Mouse (Mus musculus) CH12.LX (cell line): ENCODE results near the gene Wdr37. TPM values are rescaled to one million over a fixed set of nuclear protein-coding genes. Genes with fewer than 3 reads are reported as not detected.

ENCODE experiments used
- DNase-seq: peaks from one replicate; pipeline ENCODE4 v3.0.0-alpha.2; 2013; ENCODE audit errors: extremely low read depth
- H3K27ac ChIP-seq: 2 replicates; pipeline ENCODE4 v1.5.1; 2012; ENCODE audit warnings: low read depth, mild to moderate bottlenecking, control low read depth, moderate library complexity; ENCODE audit not compliant: insufficient read depth
- H3K27me3 ChIP-seq: replicated peaks from 2 replicates; pipeline ENCODE3; 2012; ENCODE audit warnings: inconsistent platforms
- H3K36me3 ChIP-seq, 2 experiments: replicated peaks in 1 of 2; 2 replicates each; pipeline versions ENCODE3 to v1.6.1; 2012; ENCODE audit warnings: inconsistent platforms in 1 of 2, low read length in 1 of 2, mild to moderate bottlenecking in 1 of 2, mixed read lengths in 1 of 2, moderate library complexity in 1 of 2; ENCODE audit not compliant: control insufficient read depth in 1 of 2, insufficient read depth in 1 of 2
- H3K4me1 ChIP-seq, 2 experiments: 2 replicates each; pipeline ENCODE4 v1.6.1; 2012; ENCODE audit warnings: inconsistent platforms in 1 of 2, moderate library complexity in 1 of 2; ENCODE audit not compliant: insufficient read depth in 2 of 2, control insufficient read depth in 1 of 2
- H3K4me2 ChIP-seq: 2 replicates; pipeline ENCODE4 v1.6.1; 2012; ENCODE audit warnings: low read depth, mild to moderate bottlenecking, control low read depth; ENCODE audit not compliant: poor library complexity, insufficient read depth, severe bottlenecking
- H3K4me3 ChIP-seq, 3 experiments: fragments of 150-350 bp in 1 of 3; sonication (generic) in 1 of 3; replicated peaks in 1 of 3; 2 replicates each; pipeline versions ENCODE3 to v1.5.1; 2011 to 2012; ENCODE audit warnings: low read depth in 2 of 3, low read length in 2 of 3, mild to moderate bottlenecking in 2 of 3, moderate library complexity in 2 of 3, control low read depth in 1 of 3, improper control_type of control experiment in 1 of 3, inconsistent platforms in 1 of 3, mixed read lengths in 1 of 3; ENCODE audit not compliant: poor library complexity in 1 of 3
- H3K79me2 ChIP-seq: replicated peaks from 2 replicates; pipeline ENCODE4 v1.6.1; 2012; ENCODE audit warnings: mild to moderate bottlenecking, moderate library complexity; ENCODE audit not compliant: control insufficient read depth, poor library complexity, insufficient read depth, severe bottlenecking; ENCODE audit errors: extremely low read depth
- H3K9ac ChIP-seq: 2 replicates; pipeline ENCODE4 v1.6.1; 2012; ENCODE audit warnings: low read depth, mild to moderate bottlenecking, control low read depth, moderate library complexity; ENCODE audit not compliant: insufficient read depth
- H3K9me3 ChIP-seq: replicated peaks from 2 replicates; pipeline ENCODE3; 2012; ENCODE audit warnings: low read length, inconsistent platforms, mixed read lengths
- CHD1 ChIP-seq: IDR thresholded peaks from 2 replicates; pipeline ENCODE4 v1.6.1; 2012; ENCODE audit warnings: low read depth, low read length, improper control_type of control experiment, inconsistent platforms
- CHD2 ChIP-seq: IDR thresholded peaks from 2 replicates; pipeline ENCODE4 v1.6.1; 2011; ENCODE audit warnings: low read length, improper control_type of control experiment
- CTCF ChIP-seq, 2 experiments: IDR thresholded peaks in 1 of 2; conservative IDR thresholded peaks in 1 of 2; 2 replicates each; pipeline ENCODE4 v1.5.1; 2011 to 2012; ENCODE audit warnings: low read depth in 2 of 2, low read length in 2 of 2, improper control_type of control experiment in 1 of 2, inconsistent platforms in 1 of 2, mild to moderate bottlenecking in 1 of 2, moderate library complexity in 1 of 2
- E2F4 ChIP-seq: IDR thresholded peaks from 2 replicates; pipeline ENCODE4 v1.6.1; 2011; ENCODE audit warnings: low read depth, low read length, improper control_type of control experiment; ENCODE audit not compliant: insufficient replicate concordance
- ELF1 ChIP-seq: IDR thresholded peaks from 2 replicates; pipeline ENCODE4 v1.6.1; 2014; ENCODE audit warnings: low read depth, mild to moderate bottlenecking, inconsistent platforms, low read length, improper control_type of control experiment
- EP300 ChIP-seq: IDR thresholded peaks from 2 replicates; pipeline ENCODE4 v1.6.1; 2011; ENCODE audit warnings: low read length, improper control_type of control experiment
- ETS1 ChIP-seq: conservative IDR thresholded peaks from 2 replicates; pipeline ENCODE4 v1.6.1; 2012; ENCODE audit warnings: low read depth, mild to moderate bottlenecking, inconsistent platforms, low read length, improper control_type of control experiment, moderate library complexity
- GABPA ChIP-seq: IDR thresholded peaks from 2 replicates; pipeline ENCODE4 v1.6.1; 2012; ENCODE audit warnings: low read depth, low read length, improper control_type of control experiment, inconsistent platforms; ENCODE audit not compliant: insufficient replicate concordance
- HCFC1 ChIP-seq: IDR thresholded peaks from 2 replicates; pipeline ENCODE4 v1.6.1; 2012; ENCODE audit warnings: low read depth, mild to moderate bottlenecking, inconsistent platforms, low read length, improper control_type of control experiment
- IRF4 ChIP-seq: IDR thresholded peaks from 2 replicates; pipeline ENCODE4 v1.6.1; 2014; ENCODE audit warnings: low read depth, mild to moderate bottlenecking, inconsistent platforms, low read length, improper control_type of control experiment
- KAT2A ChIP-seq: IDR thresholded peaks from 2 replicates; pipeline ENCODE4 v1.6.1; 2012; ENCODE audit warnings: low read length, improper control_type of control experiment, inconsistent platforms; ENCODE audit not compliant: insufficient replicate concordance
- MAFK ChIP-seq: IDR thresholded peaks from 2 replicates; pipeline ENCODE4 v1.6.1; 2011; ENCODE audit warnings: low read length, improper control_type of control experiment; ENCODE audit not compliant: insufficient replicate concordance
- MAZ ChIP-seq: IDR thresholded peaks from 2 replicates; pipeline ENCODE4 v1.6.1; 2012; ENCODE audit warnings: low read depth, mild to moderate bottlenecking, inconsistent platforms, low read length, improper control_type of control experiment, moderate library complexity
- MEF2A ChIP-seq: IDR thresholded peaks from 2 replicates; pipeline ENCODE4 v1.6.1; 2014; ENCODE audit warnings: low read depth, mild to moderate bottlenecking, inconsistent platforms, low read length, improper control_type of control experiment, borderline replicate concordance
- MXI1 ChIP-seq: IDR thresholded peaks from 2 replicates; pipeline ENCODE4 v1.6.1; 2011; ENCODE audit warnings: mild to moderate bottlenecking, low read depth, low read length, improper control_type of control experiment
- NELFE ChIP-seq: IDR thresholded peaks from 2 replicates; pipeline ENCODE4 v1.6.1; 2011; ENCODE audit warnings: low read depth, low read length, improper control_type of control experiment
- NRF1 ChIP-seq: IDR thresholded peaks from 2 replicates; pipeline ENCODE4 v1.6.1; 2014; ENCODE audit warnings: low read depth, mild to moderate bottlenecking, inconsistent platforms, low read length, improper control_type of control experiment, moderate library complexity
- POLR2A ChIP-seq: IDR thresholded peaks from 2 replicates; pipeline ENCODE4 v1.6.1; 2011; ENCODE audit warnings: low read depth, mild to moderate bottlenecking, improper control_type of control experiment, low read length
- POLR2AphosphoS2 ChIP-seq: IDR thresholded peaks from 2 replicates; pipeline ENCODE4 v1.6.1; 2011; ENCODE audit warnings: low read depth, low read length, improper control_type of control experiment
- SIN3A ChIP-seq: IDR thresholded peaks from 2 replicates; pipeline ENCODE4 v1.6.1; 2012; ENCODE audit warnings: low read length, improper control_type of control experiment, inconsistent platforms
- TBP ChIP-seq: conservative IDR thresholded peaks from 2 replicates; pipeline ENCODE4 v1.6.1; 2011; ENCODE audit warnings: low read depth, low read length, improper control_type of control experiment
- TCF12 ChIP-seq: IDR thresholded peaks from 2 replicates; pipeline ENCODE4 v1.6.1; 2014; ENCODE audit warnings: low read depth, mild to moderate bottlenecking, inconsistent platforms, low read length, improper control_type of control experiment
- UBTF ChIP-seq: IDR thresholded peaks from 2 replicates; pipeline ENCODE4 v1.6.1; 2012; ENCODE audit warnings: low read depth, mild to moderate bottlenecking, inconsistent platforms, low read length, improper control_type of control experiment, moderate library complexity
- USF1 ChIP-seq: IDR thresholded peaks from 2 replicates; pipeline ENCODE4 v1.6.1; 2014; ENCODE audit warnings: low read depth, mild to moderate bottlenecking, inconsistent platforms, low read length, improper control_type of control experiment
- USF2 ChIP-seq: conservative IDR thresholded peaks from 2 replicates; pipeline ENCODE4 v1.6.1; 2011; ENCODE audit warnings: low read depth, low read length, improper control_type of control experiment
- ZC3H11A ChIP-seq: IDR thresholded peaks from 2 replicates; pipeline ENCODE4 v1.6.1; 2012; ENCODE audit warnings: low read depth, mild to moderate bottlenecking, inconsistent platforms, low read length, improper control_type of control experiment
- ZKSCAN1 ChIP-seq: IDR thresholded peaks from 2 replicates; pipeline ENCODE4 v1.6.1; 2012; ENCODE audit warnings: low read depth, inconsistent platforms, low read length, improper control_type of control experiment, borderline replicate concordance
- ZMIZ1 ChIP-seq: IDR thresholded peaks from 2 replicates; pipeline ENCODE4 v1.6.1; 2012; ENCODE audit warnings: low read depth, mild to moderate bottlenecking, inconsistent platforms, low read length, improper control_type of control experiment
- dilution Hi-C: fragments of 300-500 bp; cut with MboI; formaldehyde crosslinking; loops from 2 replicates; pipeline ENCODE4 v1.14.3; 2020; ENCODE audit warnings: low sequenced_read_pairs; ENCODE audit not compliant: extremely low pct_unique_long_range_greater_than_20kb, extremely low pct_ligation_motif_present
- in situ Hi-C: fragments of 300-500 bp; cut with MboI; formaldehyde crosslinking; loops from 3 replicates; pipeline ENCODE4 v1.14.3; 2019; ENCODE audit warnings: low sequenced_read_pairs, low pct_ligation_motif_present, low pct_unique_long_range_greater_than_20kb, mixed read lengths
- polyA plus RNA-seq: library from polyadenylated mRNA; unstranded; fragments of >175 nt; gene quantifications from 2 replicates; pipeline ENCODE4 v1.2.1, GENCODE M21; 2012; ENCODE audit warnings: low read depth; ENCODE audit not compliant: insufficient read length
- total RNA-seq, 2 experiments: library from RNA; depleted of rRNA; stranded (reverse); fragments of 300-350 nt in 1 of 2; fragments of >200 nt in 1 of 2; gene quantifications; 2 replicates each; pipeline ENCODE4 v1.2.3; 2012 to 2014

The Wdr37 gene
- total and polyA plus RNA-seq, 3 experiments: 11.8 to 24.2 (median 13.4) TPM

- peak within 1 kb of the TSS; percentile 64 for H3K4me2 ChIP-seq
- in situ Hi-C loops (no loop called here), dilution Hi-C loops (no loop called here)
- peaks cover 6% of the 10 kb centered on the region for H3K79me2 ChIP-seq
- H3K4me3 ChIP-seq: peak within 1 kb of the TSS; percentile 61 to 71 (median 64)
- peak within 1 kb of the TSS; percentile 64 for H3K9ac ChIP-seq
- no peaks in the 10 kb centered on the region for H3K27me3 ChIP-seq
- DNase-seq: peak; percentile 98
- TF ChIP-seq HCFC1 (peak; percentile 65), ZC3H11A (no peak), ETS1 (no peak), USF2 (no peak), CHD1 (no peak), UBTF (no peak), MAFK (no peak), MXI1 (no peak; the same call in 1 of the 2 replicates), IRF4 (no peak), ELF1 (0 out of 2 replicates have a peak, but pooled peaks have one; percentile 26), ZKSCAN1 (no peak), EP300 (no peak), KAT2A (peak; percentile 59; the same call in 1 of the 2 replicates), TBP (peak; percentile 97), GABPA (no peak), USF1 (no peak), E2F4 (no peak; the same call in 1 of the 2 replicates), NRF1 (peak; percentile 53; the same call in 1 of the 2 replicates), TCF12 (peak; percentile 70), NELFE (peak; percentile 92), CHD2 (no peak), ZMIZ1 (peak; percentile 96), POLR2A (peak; percentile 98), MAZ (no peak), SIN3A (peak; percentile 72), MEF2A (no peak; the same call in 1 of the 2 replicates), CTCF (conservative IDR thresholded peaks at IDR 0.05 in 1 of 2, IDR thresholded peaks at IDR 0.05 in 1 of 2; ENCODE audit: low read depth in 2 of 2, low read length in 2 of 2) (no peak), POLR2AphosphoS2 (peak; percentile 88; the same call in 1 of the 2 replicates)
- H3K9me3 ChIP-seq: no peaks in the 10 kb centered on the region
- H3K36me3 ChIP-seq: peaks cover 7 to 20% of the 10 kb centered on the region in 2 experiments
- peaks cover 3 to 11% of the 10 kb centered on the region in 2 experiments; a peak in 2 of 4 replicates for H3K4me1 ChIP-seq
- peak within 1 kb of the TSS; percentile 84 for H3K27ac ChIP-seq
Observed at GRCm38 (mm10) chr13:8885445-8886184, 13.9 kb upstream of the Wdr37 start, which contains the start of gene Idi1. Gene Idi1 (plus strand): TSS chr13:8885501.
